Mouse (Mus musculus): ENCODE data around the gene 1700049E17Rik1.
"Not testable (repeated sequence)": the region's sequence is repeated elsewhere in the genome, so short reads cannot be mapped to it uniquely, and the experiment has no call there.

The 1700049E17Rik1 gene

GRCm38 (mm10) chr14:41924649-41925048, at the start of gene 1700049E17Rik1:
1700049E17Rik1 (plus strand) TSS chr14:41924949.
- not testable (repeated sequence) for DNase-seq

GRCm38 (mm10) chr14:41907190-41907589, 17.6 kb upstream of the 1700049E17Rik1 start, which contains the start of gene Gm7980:
Gm7980 (minus strand) TSS chr14:41907290.
- not testable (repeated sequence) for DNase-seq

GRCm38 (mm10) chr14:41943695-41944094, 18.9 kb downstream of the 1700049E17Rik1 start, which contains the start of gene 1700024B05Rik:
1700024B05Rik (plus strand) TSS chr14:41943995.
- not testable (repeated sequence) for DNase-seq

GRCm38 (mm10) chr14:41964095-41964494, 39.3 kb downstream of the 1700049E17Rik1 start:
- not testable (repeated sequence) for DNase-seq

- DNase-seq: not testable (repeated sequence)
Measured at GRCm38 (mm10) chr14:41967827-41968226, 43.1 kb downstream of the 1700049E17Rik1 start, which contains the start of gene Gm6401. Gm6401 (minus strand) TSS chr14:41967927.

- not testable (repeated sequence) for DNase-seq
Measured at GRCm38 (mm10) chr14:41968596-41968995, 43.8 kb downstream of the 1700049E17Rik1 start.
